Mouse (Mus musculus) kidney, embryonic 14.5 days (tissue): ENCODE data around the gene Ovol3. TPM values are rescaled to one million over a fixed set of nuclear protein-coding genes. Genes with fewer than 3 reads are reported as not detected.

Experiments
- ATAC-seq: fragments of 200-750 bp; cut with Nextera tagmentation; 2 replicates; pipeline ENCODE4 v1.8.0; 2017; ENCODE audit warnings: moderate number of reproducible peaks, mild to moderate bottlenecking, moderate TSS enrichment, moderate library complexity; ENCODE audit not compliant: low FRiP score, low TSS enrichment
- H3K27ac ChIP-seq: fragments of 300-500 bp; sonication (generic); 2 replicates; pipeline ENCODE4 v1.5.1; 2014; ENCODE audit warnings: low read depth, mild to moderate bottlenecking, low read length, moderate library complexity, mixed read lengths
- H3K27me3 ChIP-seq: fragments of 300-500 bp; sonication (generic); 2 replicates; pipeline ENCODE4 v1.6.1; 2014; ENCODE audit warnings: mild to moderate bottlenecking, low read length; ENCODE audit not compliant: control insufficient read depth, insufficient read depth
- H3K36me3 ChIP-seq: fragments of 300-500 bp; sonication (generic); 2 replicates; pipeline ENCODE4 v1.6.1; 2014; ENCODE audit warnings: low read length, mixed read lengths; ENCODE audit not compliant: control insufficient read depth, insufficient read depth
- H3K4me1 ChIP-seq: fragments of 300-500 bp; sonication (generic); 2 replicates; pipeline ENCODE4 v1.6.1; 2014; ENCODE audit warnings: low read length, mixed read lengths; ENCODE audit not compliant: control insufficient read depth, insufficient read depth
- H3K4me2 ChIP-seq: fragments of 300-500 bp; sonication (generic); replicated peaks from 2 replicates; pipeline ENCODE4 v1.6.1; 2014; ENCODE audit warnings: low read depth, mild to moderate bottlenecking, low read length
- H3K4me3 ChIP-seq: fragments of 300-500 bp; sonication (generic); 2 replicates; pipeline ENCODE4 v1.5.1; 2014; ENCODE audit warnings: mild to moderate bottlenecking, low read length
- H3K9ac ChIP-seq: fragments of 300-500 bp; sonication (generic); 2 replicates; pipeline ENCODE4 v1.6.1; 2014; ENCODE audit warnings: low read depth, mild to moderate bottlenecking, low read length, moderate library complexity
- H3K9me3 ChIP-seq: fragments of 300-500 bp; sonication (generic); 2 replicates; pipeline ENCODE4 v1.6.1; 2016; ENCODE audit warnings: low read length; ENCODE audit not compliant: control insufficient read depth
- WGBS: fragments of 180-500 bp; shearing (Covaris S2); extraction: QIAGEN DNeasy Blood & Tissue Kit; methylation state at CpG from one replicate; pipeline ENCODE4 v1.1.7; 2014; 5-methylcytosine and 5-hydroxymethylcytosine counted together
- polyA plus RNA-seq: library from polyadenylated mRNA; unstranded; fragments of >200 nt; fragmentation: Nextera tagmentation; extraction: Ambion mirVana; gene quantifications from 2 replicates; pipeline ENCODE4 v1.2.1, GENCODE M21; 2014

Ovol3 gene
- polyA plus RNA-seq, 1 experiment from 2014 or later: not detected

GRCm38 (mm10) chr7:30194101-30194831 is 41.3 kb downstream of the Ovol3 start:
- Histone ChIP-seq H3K4me3 (peak overlapping the region; percentile 87), H3K27ac (peak overlapping the region; percentile 78), H3K27me3 (no peaks in the 10 kb centered on the region), H3K36me3 (peaks cover 23% of the 10 kb centered on the region), H3K4me1 (peaks cover 15% of the 10 kb centered on the region), H3K9ac (peak overlapping the region; percentile 87), H3K9me3 (no peaks in the 10 kb centered on the region), H3K4me2 (peak overlapping the region; percentile 77)
- peak; percentile 7; the same call in 1 of the 2 replicates for ATAC-seq
- under 1% methylated on average over 26 of the region's 26 CpGs for WGBS

GRCm38 (mm10) chr7:30193581-30194100 is 41.9 kb downstream of the Ovol3 start:
- ATAC-seq: peak; percentile 75
- peak overlapping the region; percentile 87 for H3K4me3 ChIP-seq
- no peaks in the 10 kb centered on the region for H3K27me3 ChIP-seq
- under 1% methylated on average over 26 of the region's 26 CpGs for WGBS
- peaks cover 30% of the 10 kb centered on the region for H3K36me3 ChIP-seq
- peak overlapping the region; percentile 87 for H3K9ac ChIP-seq
- peaks cover 15% of the 10 kb centered on the region for H3K4me1 ChIP-seq
- H3K4me2 ChIP-seq: peak overlapping the region; percentile 77
- peak overlapping the region; percentile 78 for H3K27ac ChIP-seq
- H3K9me3 ChIP-seq: no peaks in the 10 kb centered on the region

DNA sequence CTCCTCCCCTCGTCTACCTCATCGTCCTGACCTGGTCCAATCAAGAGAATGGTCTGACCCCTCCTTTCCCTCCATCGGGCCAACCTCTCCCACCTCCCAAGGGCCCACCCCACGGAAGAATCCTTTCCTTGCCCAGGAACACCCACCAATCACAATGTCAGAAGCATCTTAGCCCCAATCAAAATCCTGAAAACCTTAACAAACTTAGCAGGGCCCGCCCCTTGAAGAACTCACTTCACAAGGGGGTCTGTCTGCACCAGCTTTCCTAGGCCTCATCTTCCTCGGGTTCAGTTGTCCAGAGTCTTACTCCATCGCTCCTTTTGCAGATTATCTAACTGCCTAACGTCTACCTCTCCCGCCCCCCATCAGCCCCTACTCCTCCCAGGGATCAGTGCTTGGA is 42.5 kb downstream of the Ovol3 start:
- peaks cover 36% of the 10 kb centered on the region for H3K36me3 ChIP-seq
- peak overlapping the region; percentile 87 for H3K4me3 ChIP-seq
- ATAC-seq: peak; percentile 43
- peaks cover 15% of the 10 kb centered on the region for H3K4me1 ChIP-seq
- H3K4me2 ChIP-seq: peak overlapping the region; percentile 77
- 15% methylated on average over 9 of the region's 9 CpGs for WGBS
- H3K9me3 ChIP-seq: no peaks in the 10 kb centered on the region
- H3K27ac ChIP-seq: peak overlapping the region; percentile 78; the same call in 1 of the 2 replicates
- H3K9ac ChIP-seq: peak overlapping the region; percentile 87; the same call in 1 of the 2 replicates
- no peaks in the 10 kb centered on the region for H3K27me3 ChIP-seq

DNA sequence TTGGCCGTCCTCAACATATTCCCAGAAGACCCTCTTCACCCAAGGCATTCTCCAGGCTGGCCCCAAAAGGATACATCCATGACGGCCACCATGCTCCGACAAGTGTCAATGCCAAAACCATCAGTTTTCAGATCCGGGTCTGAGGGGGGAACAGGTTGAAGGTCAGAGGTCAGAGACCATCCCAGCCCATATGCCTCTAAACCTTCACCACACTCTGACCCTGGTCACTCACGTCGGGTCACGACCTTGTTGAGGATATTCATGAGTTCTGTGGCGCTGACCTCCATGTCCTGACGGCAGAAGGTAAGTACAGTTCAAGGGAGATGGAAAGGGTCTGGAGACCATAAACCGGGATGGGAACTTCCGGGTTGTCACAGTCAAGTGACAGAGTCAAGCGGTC is 43.4 kb downstream of the Ovol3 start:
- no peak overlapping the region for H3K9ac ChIP-seq
- H3K4me3 ChIP-seq: peak overlapping the region; percentile 87; the same call in 1 of the 2 replicates
- no peaks in the 10 kb centered on the region for H3K9me3 ChIP-seq
- H3K4me2 ChIP-seq: no peak overlapping the region
- H3K36me3 ChIP-seq: peaks cover 45% of the 10 kb centered on the region
- no peak for ATAC-seq
- H3K4me1 ChIP-seq: peaks cover 15% of the 10 kb centered on the region
- no peak overlapping the region for H3K27ac ChIP-seq
- WGBS: 79% methylated on average over 12 of the region's 12 CpGs
- no peaks in the 10 kb centered on the region for H3K27me3 ChIP-seq

DNA sequence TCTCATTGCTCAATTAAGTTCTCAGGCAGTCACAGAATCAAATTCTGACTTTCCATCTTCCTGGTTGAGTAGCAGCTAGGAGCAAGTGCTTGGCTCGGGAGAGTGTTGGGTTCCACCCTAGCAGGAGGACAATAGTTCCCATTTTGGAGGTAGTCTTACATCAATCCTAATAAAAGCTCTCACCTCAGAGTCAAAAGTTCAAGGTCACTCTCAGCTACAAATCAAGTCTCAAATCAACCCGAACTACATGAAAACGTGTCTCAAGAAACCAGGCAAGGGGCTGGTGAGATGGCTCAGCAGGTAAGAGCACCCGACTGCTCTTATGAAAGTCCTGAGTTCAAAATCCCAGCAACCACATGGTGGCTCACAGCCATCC is 46.4 kb downstream of the Ovol3 start:
- Histone ChIP-seq H3K9ac (no peak overlapping the region), H3K4me3 (no peak overlapping the region), H3K9me3 (no peaks in the 10 kb centered on the region), H3K4me2 (no peak overlapping the region), H3K36me3 (peaks cover 62% of the 10 kb centered on the region), H3K27ac (no peak overlapping the region), H3K27me3 (no peaks in the 10 kb centered on the region), H3K4me1 (peaks cover 11% of the 10 kb centered on the region)
- 59% methylated on average over 4 of the region's 4 CpGs for WGBS
- ATAC-seq: no peak

DNA sequence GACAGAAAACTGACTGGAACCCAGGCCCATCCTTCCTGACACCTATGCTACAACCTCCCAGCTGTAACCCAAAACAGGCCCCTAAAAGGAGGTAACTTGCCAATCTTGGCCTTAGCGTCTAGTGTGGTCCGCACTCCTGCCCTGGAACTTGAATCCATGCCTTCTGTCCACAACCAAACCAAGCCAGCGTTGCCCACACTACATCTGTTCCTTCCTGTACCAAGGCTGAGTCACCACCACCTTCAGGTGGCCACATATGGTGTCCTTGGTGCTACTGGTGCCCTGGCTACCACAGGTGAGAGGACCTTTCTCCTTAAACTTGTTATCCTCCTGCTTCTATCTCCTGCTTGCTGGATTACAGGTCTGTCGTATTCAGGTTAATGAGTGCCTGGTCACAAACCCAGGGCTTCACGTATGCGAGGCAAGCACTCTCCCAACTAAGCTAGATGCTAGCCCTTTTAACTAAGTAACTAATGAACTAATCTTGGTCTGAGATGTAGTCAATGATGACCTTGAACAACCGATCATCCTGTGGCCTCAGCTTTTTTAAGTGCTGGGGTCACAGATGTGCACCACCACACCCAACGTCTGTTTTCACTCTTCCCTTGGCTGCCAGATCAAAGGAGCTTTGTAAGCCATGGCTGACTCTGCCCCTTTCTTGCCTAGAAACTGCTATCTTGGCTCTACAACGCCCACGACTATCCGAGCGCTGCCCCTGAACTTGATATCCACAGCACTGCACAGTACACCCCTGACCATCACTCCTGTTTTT is 47.0 kb downstream of the Ovol3 start:
- WGBS: 71% methylated on average over 12 of the region's 12 CpGs
- H3K27ac ChIP-seq: no peak overlapping the region
- H3K36me3 ChIP-seq: peaks cover 62% of the 10 kb centered on the region
- H3K9me3 ChIP-seq: no peaks in the 10 kb centered on the region
- ATAC-seq: no peak
- no peak overlapping the region for H3K4me3 ChIP-seq
- H3K27me3 ChIP-seq: no peaks in the 10 kb centered on the region
- no peak overlapping the region for H3K9ac ChIP-seq
- H3K4me1 ChIP-seq: peaks cover 10% of the 10 kb centered on the region
- H3K4me2 ChIP-seq: no peak overlapping the region

DNA sequence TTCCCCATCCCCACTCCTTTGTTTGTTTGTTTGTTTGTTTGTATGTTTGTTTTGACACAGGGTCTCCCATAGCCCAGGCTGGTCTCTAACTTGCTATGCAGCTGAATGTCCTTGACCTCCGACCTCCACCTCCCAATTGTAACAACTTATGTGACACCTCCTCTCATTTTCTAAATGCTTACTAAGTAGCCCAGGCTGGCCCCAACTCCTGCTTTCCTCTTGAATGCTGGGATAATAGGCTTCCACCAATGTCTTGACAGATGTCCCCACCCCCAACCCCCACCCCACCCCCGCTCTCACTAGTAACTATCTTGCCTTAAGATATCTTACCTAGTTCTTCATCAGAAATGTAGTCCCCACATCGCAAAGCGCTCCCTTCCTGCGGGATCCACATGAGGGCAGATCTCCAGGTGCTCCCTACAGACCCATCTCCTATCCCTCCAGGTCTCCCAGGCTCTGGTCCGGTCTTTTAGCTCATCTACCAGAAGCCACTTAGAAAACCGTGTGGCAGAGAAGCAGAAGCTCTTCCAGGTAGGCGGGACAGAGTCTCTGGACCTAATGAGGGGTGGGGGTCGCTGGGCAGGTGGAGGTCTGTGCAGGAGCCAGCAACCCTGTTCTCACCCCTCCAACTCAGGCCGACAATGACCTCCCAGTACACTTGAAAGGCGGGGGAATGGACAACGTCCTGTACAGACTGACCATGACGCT is 50.7 kb downstream of the Ovol3 start:
- Histone ChIP-seq H3K27me3 (no peaks in the 10 kb centered on the region), H3K4me1 (no peaks in the 10 kb centered on the region; the same call in 1 of the 2 replicates), H3K9ac (no peak overlapping the region), H3K4me3 (no peak overlapping the region), H3K9me3 (no peaks in the 10 kb centered on the region), H3K27ac (no peak overlapping the region), H3K36me3 (peaks cover 39% of the 10 kb centered on the region), H3K4me2 (no peak overlapping the region)
- no peak for ATAC-seq
- WGBS: 73% methylated on average over 13 of the region's 13 CpGs

- peak within 1 kb of the TSS; percentile 30 for H3K4me2 ChIP-seq
- no peaks in the 10 kb centered on the region for H3K27me3 ChIP-seq
- H3K4me3 ChIP-seq: peak within 1 kb of the TSS; percentile 3; the same call in 1 of the 2 replicates
- H3K9me3 ChIP-seq: no peaks in the 10 kb centered on the region
- ATAC-seq: peak; percentile 58
- no peaks in the 10 kb centered on the region; the same call in 1 of the 2 replicates for H3K4me1 ChIP-seq
- peak within 1 kb of the TSS; percentile 32; the same call in 1 of the 2 replicates for H3K9ac ChIP-seq
- H3K27ac ChIP-seq: no peak within 1 kb of the TSS
- peaks cover 35% of the 10 kb centered on the region for H3K36me3 ChIP-seq
- WGBS: 3% methylated on average over 11 of the region's 11 CpGs
These were observed 51.6 kb downstream of the Ovol3 start, which contains the start of gene Cox7a1 for GRCm38 (mm10) chr7:30183879-30184289. Gene Cox7a1, plus strand, starts transcription at chr7:30184144.
